Mouse (Mus musculus) induced T-regulatory cell, adult 2 months (primary cell): ENCODE measurements at regions not wholly inside any gene's neighbourhood (a gene's known extent, or its start where the extent isn't known, plus 50 kb on each side); places are given as distances from the start of the nearest gene placed in this dataset.

Experiments
- DNase-seq: peaks from one replicate; pipeline ENCODE4 v3.0.0-alpha.2; 2012; ENCODE audit warnings: low read depth

DNA sequence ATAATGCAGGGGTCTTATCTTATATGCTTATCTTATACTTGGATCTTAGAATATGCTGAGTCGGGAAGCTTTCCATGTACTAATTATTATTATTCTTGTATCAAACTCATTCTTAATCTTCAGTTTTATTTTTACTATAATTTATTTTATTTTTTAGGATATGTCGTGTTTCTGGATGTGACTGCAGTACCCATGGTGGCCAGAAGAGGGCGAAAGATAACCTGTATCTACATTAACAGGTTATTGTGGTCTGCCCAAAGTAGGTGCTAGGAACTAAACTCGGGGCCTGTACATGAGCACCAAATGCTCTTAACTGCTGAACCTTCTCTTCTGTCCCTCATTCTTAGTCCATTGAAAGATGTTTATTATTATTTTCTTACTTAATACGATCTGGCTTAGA, 72.0 kb upstream of the Samt3 start:
- DNase-seq, result peak; percentile 1

DNA sequence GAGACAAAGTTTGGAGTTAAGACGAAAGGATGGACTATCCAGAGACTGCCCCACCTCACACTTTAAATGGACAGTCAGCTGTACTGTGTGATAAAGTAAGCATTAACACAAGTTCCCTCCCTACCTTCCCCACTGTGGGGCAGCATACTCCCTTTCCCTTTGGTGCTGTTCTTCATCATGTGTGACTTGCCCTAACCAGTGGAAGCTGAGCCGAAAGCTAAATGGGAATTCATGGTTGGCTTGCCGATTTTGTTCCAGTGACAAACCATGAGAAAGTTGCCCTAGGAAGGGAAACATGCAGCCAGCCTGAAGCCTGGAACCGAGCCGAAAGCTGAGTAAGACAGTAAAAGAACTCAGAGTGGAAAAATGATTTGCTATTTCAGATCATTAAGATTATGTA, 62.9 kb upstream of the Samt3 start:
- DNase-seq, result no peak
